Mouse (Mus musculus): ENCODE measurements at regions not wholly inside any gene's neighbourhood (a gene's known extent, or its start where the extent isn't known, plus 50 kb on each side); places are given as distances from the start of the nearest gene placed in this dataset.

DNA sequence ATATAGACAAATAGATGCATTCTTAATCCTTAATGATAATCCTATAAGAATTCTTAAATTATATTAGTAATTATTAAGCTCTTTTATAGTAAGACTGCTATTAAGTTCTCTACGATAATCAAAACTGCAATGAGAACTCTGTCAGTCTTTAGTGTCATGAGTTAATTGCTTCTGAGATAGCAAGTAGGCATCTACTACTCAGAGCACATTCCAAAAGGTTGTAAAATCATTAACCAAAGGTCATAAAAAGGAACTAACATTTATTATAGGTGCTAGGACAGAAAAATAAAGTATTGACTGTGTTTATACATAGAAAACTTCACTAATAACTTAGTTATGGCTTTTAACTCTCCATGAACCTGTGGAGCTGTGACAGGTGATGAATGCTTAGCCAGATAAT lies 84.1 kb upstream of the Gm6657 start:
- Histone ChIP-seq H3K27me3 (ENCODE audit: control insufficient read depth, insufficient read depth, low read length) (no peaks in the 10 kb centered on the region), H3K4me2 (no peak overlapping the region), H3K9me3 (replicated peaks; ENCODE audit: control insufficient read depth, low read length) (no peaks in the 10 kb centered on the region), H3K27ac (ENCODE audit: low read depth, low read length) (no peak overlapping the region), H3K4me1 (ENCODE audit: control insufficient read depth, insufficient read depth, low read length) (no peaks in the 10 kb centered on the region), H3K4me3 (ENCODE audit: low read depth, low read length) (no peak overlapping the region), H3K9ac (ENCODE audit: low read depth, low read length) (no peak overlapping the region), H3K36me3 (ENCODE audit: control insufficient read depth, insufficient read depth, low read length) (no peaks in the 10 kb centered on the region)
- no peak for ATAC-seq (replicated peaks; ENCODE audit: insufficient number of reproducible peaks, low FRiP score, low TSS enrichment)
- WGBS (ENCODE audit: insufficient replicate concordance), result 82% methylated on average over 1 of the region's 1 CpGs

DNA sequence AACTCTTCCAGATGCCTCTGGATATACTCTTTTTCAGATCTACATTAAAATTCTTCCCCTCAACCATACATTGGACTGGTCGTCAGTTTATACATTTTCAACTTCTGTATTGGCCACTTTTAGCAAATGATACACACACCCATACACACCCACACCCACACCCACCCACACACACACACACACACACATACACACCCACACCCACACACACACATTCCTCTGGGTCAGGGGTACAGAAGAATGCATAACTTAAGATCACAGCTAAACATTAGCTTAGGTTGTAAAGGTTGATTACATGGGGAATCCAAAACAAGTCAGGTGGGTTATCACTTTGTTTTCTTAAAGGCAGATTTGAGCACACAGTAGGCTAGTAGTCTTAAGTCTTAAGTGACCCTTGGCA lies 75.9 kb upstream of the Gm6657 start:
- Histone ChIP-seq H3K4me1 (ENCODE audit: control insufficient read depth, insufficient read depth, low read length) (no peaks in the 10 kb centered on the region), H3K36me3 (ENCODE audit: control insufficient read depth, insufficient read depth, low read length) (no peaks in the 10 kb centered on the region), H3K27ac (ENCODE audit: low read depth, low read length) (no peak overlapping the region), H3K9ac (ENCODE audit: low read depth, low read length) (no peak overlapping the region), H3K27me3 (ENCODE audit: control insufficient read depth, insufficient read depth, low read length) (no peaks in the 10 kb centered on the region), H3K9me3 (replicated peaks; ENCODE audit: control insufficient read depth, low read length) (no peaks in the 10 kb centered on the region), H3K4me2 (no peak overlapping the region), H3K4me3 (ENCODE audit: low read depth, low read length) (no peak overlapping the region)
- WGBS (ENCODE audit: insufficient replicate concordance), result 57% methylated on average over 1 of the region's 1 CpGs
- ATAC-seq (replicated peaks; ENCODE audit: insufficient number of reproducible peaks, low FRiP score, low TSS enrichment), result no peak

DNA sequence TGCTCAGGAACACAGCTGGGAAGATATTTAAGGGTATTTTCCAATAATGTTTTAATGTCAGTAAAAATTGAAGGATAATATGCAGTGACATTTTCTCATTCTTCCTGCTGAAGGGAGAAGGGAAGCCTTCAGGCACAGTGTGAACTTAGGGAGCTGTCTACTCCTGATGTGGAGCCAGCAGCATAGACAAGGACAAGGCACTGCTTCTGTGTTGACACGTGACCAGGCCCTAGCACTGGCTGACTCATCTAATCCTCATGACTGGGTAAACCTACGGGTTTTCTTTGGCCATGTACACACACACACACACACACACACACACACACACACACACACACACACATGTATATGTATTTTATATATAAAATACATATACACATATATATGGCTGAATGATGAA lies 74.8 kb upstream of the Gm6657 start:
- H3K4me2 ChIP-seq, result no peak overlapping the region
- WGBS (ENCODE audit: insufficient replicate concordance), result 49% methylated on average over 2 of the region's 2 CpGs
- no peaks in the 10 kb centered on the region for H3K9me3 ChIP-seq (replicated peaks; ENCODE audit: control insufficient read depth, low read length)
- H3K9ac ChIP-seq (ENCODE audit: low read depth, low read length), result no peak overlapping the region
- H3K27me3 ChIP-seq (ENCODE audit: control insufficient read depth, insufficient read depth, low read length), result no peaks in the 10 kb centered on the region
- no peak overlapping the region for H3K4me3 ChIP-seq (ENCODE audit: low read depth, low read length)
- no peaks in the 10 kb centered on the region for H3K4me1 ChIP-seq (ENCODE audit: control insufficient read depth, insufficient read depth, low read length)
- no peak overlapping the region for H3K27ac ChIP-seq (ENCODE audit: low read depth, low read length)
- no peaks in the 10 kb centered on the region for H3K36me3 ChIP-seq (ENCODE audit: control insufficient read depth, insufficient read depth, low read length)
- ATAC-seq (replicated peaks; ENCODE audit: insufficient number of reproducible peaks, low FRiP score, low TSS enrichment), result no peak

DNA sequence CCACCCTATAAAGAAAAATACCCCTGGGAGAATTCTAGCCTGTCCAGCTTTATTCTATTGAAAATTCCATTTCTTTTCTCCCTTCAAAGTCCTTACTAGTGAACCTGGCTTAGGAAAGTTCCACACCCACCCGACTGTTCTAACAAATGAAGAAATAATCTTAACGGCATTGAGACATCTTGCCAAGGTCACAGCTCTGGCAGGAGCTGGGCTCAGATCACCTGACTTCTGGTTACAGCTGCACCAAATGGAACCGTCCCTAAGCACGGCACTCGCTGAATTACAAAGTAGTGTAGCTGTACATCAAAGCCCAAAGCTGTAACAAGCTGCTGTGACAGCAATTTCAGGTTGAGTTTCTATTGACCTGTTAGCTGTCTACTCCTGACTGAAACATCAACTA lies 74.2 kb upstream of the Gm6657 start:
- no peak overlapping the region for H3K27ac ChIP-seq (ENCODE audit: low read depth, low read length)
- no peaks in the 10 kb centered on the region for H3K27me3 ChIP-seq (ENCODE audit: control insufficient read depth, insufficient read depth, low read length)
- no peak overlapping the region for H3K4me3 ChIP-seq (ENCODE audit: low read depth, low read length)
- H3K9me3 ChIP-seq (replicated peaks; ENCODE audit: control insufficient read depth, low read length), result no peaks in the 10 kb centered on the region
- H3K9ac ChIP-seq (ENCODE audit: low read depth, low read length), result no peak overlapping the region
- WGBS (ENCODE audit: insufficient replicate concordance), result 59% methylated on average over 5 of the region's 5 CpGs
- H3K4me1 ChIP-seq (ENCODE audit: control insufficient read depth, insufficient read depth, low read length), result no peaks in the 10 kb centered on the region
- no peak for ATAC-seq (replicated peaks; ENCODE audit: insufficient number of reproducible peaks, low FRiP score, low TSS enrichment)
- H3K4me2 ChIP-seq, result no peak overlapping the region
- H3K36me3 ChIP-seq (ENCODE audit: control insufficient read depth, insufficient read depth, low read length), result no peaks in the 10 kb centered on the region

DNA sequence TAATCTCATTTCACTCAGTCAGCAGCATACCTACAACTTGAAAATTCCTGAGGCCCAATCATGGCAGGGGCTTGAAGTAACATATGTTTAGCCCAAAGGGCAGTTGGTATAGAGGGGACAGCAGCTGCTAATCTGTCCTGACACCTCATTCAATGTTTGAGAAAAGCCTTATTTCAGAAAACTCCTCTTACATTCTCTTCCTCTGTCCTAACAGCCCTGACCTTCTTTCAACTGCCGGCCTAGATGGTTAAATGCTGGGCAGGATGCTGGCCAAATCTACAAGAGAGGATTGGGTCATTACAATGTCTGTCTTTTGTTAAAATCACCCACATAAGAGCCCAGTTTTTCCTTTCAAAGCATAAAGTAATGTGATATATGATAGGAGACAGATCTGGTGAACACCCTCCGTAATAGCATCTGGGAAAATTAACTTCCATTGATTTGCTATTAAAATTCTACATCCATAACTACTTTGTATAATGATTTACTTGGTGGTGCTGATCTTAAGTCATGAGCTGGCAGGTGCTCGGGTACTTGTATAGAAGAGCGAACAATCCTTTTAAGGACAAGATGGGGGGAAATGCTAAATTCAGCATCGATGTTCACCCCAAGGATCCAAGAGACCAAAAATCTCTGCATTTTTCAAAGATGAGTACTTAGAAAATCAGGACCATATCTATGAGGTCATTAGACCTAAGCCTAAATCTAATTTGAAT lies 64.8 kb upstream of the Gm6657 start:
- Histone ChIP-seq H3K27me3 (ENCODE audit: control insufficient read depth, insufficient read depth, low read length) (no peaks in the 10 kb centered on the region), H3K9ac (ENCODE audit: low read depth, low read length) (no peak overlapping the region), H3K27ac (ENCODE audit: low read depth, low read length) (no peak overlapping the region), H3K9me3 (replicated peaks; ENCODE audit: control insufficient read depth, low read length) (no peaks in the 10 kb centered on the region), H3K4me2 (no peak overlapping the region), H3K36me3 (ENCODE audit: control insufficient read depth, insufficient read depth, low read length) (no peaks in the 10 kb centered on the region), H3K4me3 (ENCODE audit: low read depth, low read length) (no peak overlapping the region), H3K4me1 (ENCODE audit: control insufficient read depth, insufficient read depth, low read length) (peaks cover 15% of the 10 kb centered on the region; the same call in 1 of the 2 replicates)
- no peak for ATAC-seq (replicated peaks; ENCODE audit: insufficient number of reproducible peaks, low FRiP score, low TSS enrichment)
- 82% methylated on average over 5 of the region's 5 CpGs for WGBS (ENCODE audit: insufficient replicate concordance)

DNA sequence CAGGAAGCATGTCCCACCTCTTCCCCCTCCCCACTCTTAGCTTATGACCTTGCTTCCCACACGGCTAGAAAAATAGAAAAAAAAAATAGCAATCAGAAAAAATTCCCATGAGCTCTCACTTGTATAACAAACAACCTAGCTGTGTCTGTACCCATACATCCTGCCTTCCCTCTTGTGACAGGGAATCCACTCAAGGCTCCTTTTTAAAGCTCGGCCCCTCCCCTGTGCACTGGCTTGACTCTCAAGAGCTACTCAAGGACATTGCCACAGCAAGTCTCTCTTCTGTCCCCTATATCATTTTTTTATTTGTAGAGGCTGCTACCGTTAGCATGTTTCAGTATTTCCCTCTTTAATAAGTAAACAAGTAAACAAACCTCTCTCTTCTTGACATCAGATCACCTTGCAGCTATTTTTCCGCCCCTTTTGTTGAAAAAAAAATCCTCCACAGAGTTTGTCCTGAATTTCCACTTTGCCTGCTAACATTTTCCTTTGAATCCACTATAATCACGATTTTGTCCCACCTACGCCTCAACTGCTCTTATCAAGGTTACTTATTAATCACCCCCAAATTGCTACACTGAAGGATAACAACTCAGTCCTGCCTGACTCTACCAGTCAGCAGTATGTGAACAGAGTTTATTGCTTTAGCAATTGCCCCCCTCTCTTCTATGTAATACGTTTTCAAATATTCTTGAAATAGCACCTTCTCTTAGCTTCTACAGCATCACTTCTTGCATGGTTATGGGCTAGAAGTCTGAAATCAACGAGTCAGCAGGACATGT lies 61.8 kb upstream of the Gm6657 start:
- H3K4me1 ChIP-seq (ENCODE audit: control insufficient read depth, insufficient read depth, low read length), result peaks cover 17% of the 10 kb centered on the region; the same call in 1 of the 2 replicates
- H3K4me3 ChIP-seq (ENCODE audit: low read depth, low read length), result no peak overlapping the region
- no peaks in the 10 kb centered on the region for H3K27me3 ChIP-seq (ENCODE audit: control insufficient read depth, insufficient read depth, low read length)
- no peaks in the 10 kb centered on the region for H3K9me3 ChIP-seq (replicated peaks; ENCODE audit: control insufficient read depth, low read length)
- no peak overlapping the region for H3K27ac ChIP-seq (ENCODE audit: low read depth, low read length)
- H3K4me2 ChIP-seq, result no peak overlapping the region
- no peaks in the 10 kb centered on the region for H3K36me3 ChIP-seq (ENCODE audit: control insufficient read depth, insufficient read depth, low read length)
- WGBS (ENCODE audit: insufficient replicate concordance), result 56% methylated on average over 8 of the region's 8 CpGs
- no peak for ATAC-seq (replicated peaks; ENCODE audit: insufficient number of reproducible peaks, low FRiP score, low TSS enrichment)
- no peak overlapping the region for H3K9ac ChIP-seq (ENCODE audit: low read depth, low read length)

DNA sequence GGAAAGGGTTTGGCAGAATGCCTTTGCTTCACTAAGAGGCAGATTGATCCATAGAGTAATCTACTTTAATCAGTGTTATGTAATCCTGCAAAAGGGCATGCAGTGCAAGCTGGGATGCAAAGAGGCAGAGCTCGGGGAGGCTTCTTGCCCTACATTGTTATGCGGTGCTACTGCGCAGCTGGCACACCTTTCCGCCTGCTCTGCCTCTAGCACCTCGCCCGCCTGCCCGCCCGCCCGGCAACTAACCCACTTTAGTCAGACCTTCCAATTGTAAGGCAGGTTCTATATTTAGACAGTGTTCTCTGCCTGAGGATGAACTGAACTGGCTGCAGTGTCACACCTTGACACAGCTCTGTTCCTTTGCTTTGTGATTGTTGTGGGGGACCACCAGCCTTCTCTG lies 60.7 kb upstream of the Gm6657 start:
- Histone ChIP-seq H3K9ac (ENCODE audit: low read depth, low read length) (no peak overlapping the region), H3K9me3 (replicated peaks; ENCODE audit: control insufficient read depth, low read length) (no peaks in the 10 kb centered on the region), H3K36me3 (ENCODE audit: control insufficient read depth, insufficient read depth, low read length) (no peaks in the 10 kb centered on the region), H3K27me3 (ENCODE audit: control insufficient read depth, insufficient read depth, low read length) (no peaks in the 10 kb centered on the region), H3K27ac (ENCODE audit: low read depth, low read length) (no peak overlapping the region), H3K4me1 (ENCODE audit: control insufficient read depth, insufficient read depth, low read length) (peaks cover 17% of the 10 kb centered on the region; the same call in 1 of the 2 replicates), H3K4me3 (ENCODE audit: low read depth, low read length) (no peak overlapping the region), H3K4me2 (peak overlapping the region; percentile 34; the same call in 1 of the 2 replicates)
- WGBS (ENCODE audit: insufficient replicate concordance), result 49% methylated on average over 9 of the region's 9 CpGs
- no peak for ATAC-seq (replicated peaks; ENCODE audit: insufficient number of reproducible peaks, low FRiP score, low TSS enrichment)

DNA sequence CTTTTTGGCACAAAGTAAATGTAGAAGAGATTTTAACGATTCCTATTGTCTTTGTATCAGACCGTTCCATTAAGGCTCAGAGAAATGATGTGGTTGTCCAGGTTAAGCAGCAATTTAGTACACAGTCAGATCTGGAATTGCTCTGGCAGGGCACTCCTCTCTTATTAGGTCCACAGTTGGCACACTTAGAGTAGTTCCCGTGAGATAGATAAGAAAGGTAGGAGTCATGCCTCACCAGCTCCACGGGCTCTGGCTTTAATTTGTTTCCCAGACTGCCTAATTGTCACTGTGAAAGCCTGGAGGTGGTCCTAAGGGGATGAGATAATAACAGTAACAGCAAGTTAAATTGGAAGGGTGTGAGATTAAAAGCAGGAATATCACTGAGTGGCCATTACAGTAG lies 60.1 kb upstream of the Gm6657 start:
- Histone ChIP-seq H3K9me3 (replicated peaks; ENCODE audit: control insufficient read depth, low read length) (no peaks in the 10 kb centered on the region), H3K9ac (ENCODE audit: low read depth, low read length) (no peak overlapping the region), H3K27me3 (ENCODE audit: control insufficient read depth, insufficient read depth, low read length) (no peaks in the 10 kb centered on the region), H3K36me3 (ENCODE audit: control insufficient read depth, insufficient read depth, low read length) (no peaks in the 10 kb centered on the region), H3K4me3 (ENCODE audit: low read depth, low read length) (no peak overlapping the region), H3K4me2 (no peak overlapping the region; the same call in 1 of the 2 replicates), H3K4me1 (ENCODE audit: control insufficient read depth, insufficient read depth, low read length) (peaks cover 17% of the 10 kb centered on the region; the same call in 1 of the 2 replicates), H3K27ac (ENCODE audit: low read depth, low read length) (no peak overlapping the region)
- no peak for ATAC-seq (replicated peaks; ENCODE audit: insufficient number of reproducible peaks, low FRiP score, low TSS enrichment)
- 46% methylated on average over 4 of the region's 4 CpGs for WGBS (ENCODE audit: insufficient replicate concordance)
